Mouse (Mus musculus): Measurements from ENCODE around the gene Kif14. TPM values are rescaled to one million over a fixed set of nuclear protein-coding genes. Genes with fewer than 3 reads are reported as not detected.

Kif14 gene
- polyA plus RNA-seq (2017; shearing (Covaris generic)), result 1 to 10 TPM in 2 of 3 experiments, under 1 TPM in 1; 0.77 to 8.2 (median 3.9) TPM

DNA sequence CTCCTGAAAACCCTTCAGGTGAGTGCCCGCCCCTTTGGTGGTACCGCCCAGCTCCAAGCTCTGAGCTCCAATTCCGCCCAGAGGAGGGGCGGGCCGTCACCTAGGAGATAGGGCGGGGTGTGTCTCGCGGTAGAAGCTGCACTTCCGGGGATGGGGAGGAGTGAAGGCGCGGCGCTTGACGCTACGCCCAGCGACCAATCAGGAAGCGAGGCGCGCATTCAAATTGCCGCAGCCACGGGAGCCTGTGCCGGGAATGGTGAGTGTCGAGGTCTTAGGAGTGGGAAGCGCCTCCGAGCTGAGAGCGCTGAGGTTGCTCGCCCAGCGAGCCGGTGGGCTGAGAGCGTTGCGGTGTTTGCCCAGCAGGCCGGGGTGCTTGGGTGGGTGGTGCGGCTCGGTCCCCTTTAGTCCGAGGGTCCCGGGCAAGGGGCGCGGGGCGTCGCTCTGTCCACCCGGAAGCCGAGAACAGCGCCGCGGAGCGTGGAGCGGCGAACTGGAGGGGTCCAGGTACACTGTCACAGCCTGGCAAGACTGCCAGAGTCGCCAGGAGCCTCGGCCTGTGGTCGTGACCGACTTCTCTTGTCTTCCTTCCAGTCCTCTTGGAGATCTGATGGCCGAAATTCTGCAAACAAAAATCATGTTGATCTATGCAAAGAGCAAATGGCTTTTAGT lies at the start of gene Kif14:
TSS of gene Kif14 (plus strand) at position 201 of the 669 bp plus-strand sequence.
- ATAC-seq, result peak; percentile 100

DNA sequence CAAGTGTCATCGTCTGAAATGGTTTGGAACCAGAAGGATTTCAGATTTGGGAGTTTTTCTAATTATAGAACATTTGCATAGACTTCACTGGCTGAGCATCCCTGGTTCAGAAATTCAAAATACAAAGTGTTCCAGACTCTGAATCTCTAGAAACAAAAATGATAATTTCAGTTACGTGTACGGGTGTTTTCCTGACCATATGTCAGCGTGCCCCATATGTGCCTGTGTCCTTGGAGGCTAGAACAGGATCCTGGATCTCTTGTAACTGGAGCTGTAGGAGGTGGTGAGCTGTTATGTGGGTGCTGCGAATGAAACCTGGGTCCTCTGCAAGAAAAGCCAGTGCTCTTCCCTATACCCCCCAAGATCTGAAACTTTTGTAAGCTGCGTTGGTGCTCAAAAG lies 47.8 kb upstream of the Kif14 start:
- no peak for ATAC-seq

DNA sequence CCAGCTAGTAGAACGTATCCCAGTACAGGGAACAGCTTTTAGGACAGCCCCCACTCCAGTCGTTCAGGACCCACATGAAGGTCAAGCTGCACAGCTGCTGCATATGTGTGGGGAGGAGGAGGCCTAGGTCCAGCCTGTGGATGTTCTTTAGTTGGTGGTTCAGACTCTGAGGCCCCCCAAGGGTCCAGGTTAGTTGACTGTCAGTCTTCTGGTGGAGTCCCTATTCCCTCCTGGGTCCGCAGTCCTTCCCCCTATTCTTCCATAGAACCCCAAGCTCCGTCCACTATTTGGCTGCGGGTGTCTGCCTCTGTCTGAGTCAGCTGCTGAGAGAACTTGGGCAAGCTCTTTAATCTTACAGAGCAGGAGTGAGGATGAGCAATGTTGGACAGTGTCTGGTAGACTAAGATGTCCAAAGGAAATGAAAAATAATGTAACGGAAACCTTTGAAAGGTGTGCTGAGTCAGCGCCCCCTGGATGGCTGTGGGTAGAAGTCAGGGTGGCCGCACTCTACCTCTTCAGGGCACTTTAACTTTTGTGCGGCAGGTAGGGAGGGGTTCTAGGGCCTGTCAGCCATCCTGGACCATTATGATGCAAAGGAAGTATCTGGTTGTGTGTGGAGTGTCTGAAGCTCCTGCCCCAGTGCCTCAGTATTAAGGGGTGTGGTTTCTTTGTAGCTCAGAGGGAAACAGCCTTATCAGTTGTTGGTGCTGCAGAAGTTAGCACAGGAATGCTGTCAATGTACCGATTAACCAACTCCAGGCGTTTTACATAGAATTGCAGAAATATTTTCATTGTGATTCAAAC lies 38.8 kb upstream of the Kif14 start:
- no peak for ATAC-seq

DNA sequence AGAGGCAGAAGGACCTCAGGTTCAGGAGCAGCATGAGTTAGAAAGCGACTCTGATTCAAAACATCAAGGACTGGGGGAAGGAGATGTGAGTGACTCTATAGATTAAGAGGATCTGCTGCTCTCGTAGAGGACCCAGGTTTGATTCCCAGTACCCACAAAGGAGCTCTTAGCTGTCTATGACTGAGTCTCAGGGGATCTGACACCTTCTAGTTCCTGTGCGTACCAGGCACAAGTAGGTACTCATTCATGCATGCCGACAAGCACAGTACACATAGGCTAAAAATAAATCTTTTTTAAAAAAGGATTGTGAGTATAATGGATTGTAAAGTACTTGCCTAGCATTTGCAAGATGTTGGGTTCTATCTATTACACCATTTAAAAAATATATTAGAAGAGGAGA lies 37.2 kb upstream of the Kif14 start:
- no peak for ATAC-seq

DNA sequence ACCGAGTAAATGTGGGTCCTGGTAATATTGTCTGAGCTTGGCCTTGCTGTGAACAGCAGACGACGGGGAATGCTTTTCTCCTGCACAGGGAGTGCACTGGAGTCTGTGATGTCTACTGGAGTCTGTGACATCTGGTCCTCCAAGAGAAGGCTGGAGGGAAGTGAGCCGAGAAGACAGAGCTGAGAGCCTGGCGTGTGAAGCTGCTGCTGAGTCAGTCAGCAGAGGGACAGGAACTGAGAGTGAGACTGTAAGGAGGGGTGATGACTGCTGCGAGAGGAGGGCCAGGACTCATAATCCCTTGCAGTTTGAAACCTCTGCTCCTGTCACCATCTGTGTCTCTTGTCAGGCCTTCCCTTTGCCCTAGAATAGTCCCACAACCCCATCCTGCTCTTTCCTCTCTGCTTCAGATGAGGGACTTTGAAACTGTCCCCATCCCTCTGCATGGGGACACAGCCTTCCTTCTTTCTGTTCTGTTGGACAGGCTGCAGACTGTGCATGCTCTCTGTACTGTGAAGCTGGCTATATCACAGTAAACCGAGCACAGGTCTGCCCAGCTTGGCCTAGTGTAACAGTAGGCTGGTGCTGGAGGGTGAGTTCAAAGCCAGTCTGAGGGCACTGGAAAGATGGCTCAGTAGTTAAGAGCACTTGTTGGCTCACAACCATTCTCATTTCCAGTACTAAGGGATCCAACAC lies 35.9 kb upstream of the Kif14 start:
- ATAC-seq, result no peak

DNA sequence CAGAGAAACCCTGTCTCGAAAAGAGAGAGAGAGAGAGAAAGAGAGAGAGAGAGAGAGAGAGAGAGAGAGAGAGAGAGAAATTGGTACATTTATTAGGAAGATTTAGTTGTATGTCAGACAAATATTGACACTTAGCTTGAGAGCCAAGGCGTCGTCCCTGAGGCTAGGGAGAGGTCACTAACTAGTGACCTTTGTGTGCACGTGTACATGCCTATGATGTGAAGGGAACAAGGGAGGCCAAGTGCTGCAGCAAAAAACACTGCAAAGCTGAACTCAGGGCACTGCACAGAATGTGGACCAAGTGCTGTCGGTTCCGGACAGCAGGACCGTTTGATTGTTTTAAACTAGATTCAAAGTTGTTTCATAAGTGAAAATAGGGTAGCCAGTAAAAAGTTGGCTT lies 25.4 kb upstream of the Kif14 start:
- ATAC-seq, result no peak

DNA sequence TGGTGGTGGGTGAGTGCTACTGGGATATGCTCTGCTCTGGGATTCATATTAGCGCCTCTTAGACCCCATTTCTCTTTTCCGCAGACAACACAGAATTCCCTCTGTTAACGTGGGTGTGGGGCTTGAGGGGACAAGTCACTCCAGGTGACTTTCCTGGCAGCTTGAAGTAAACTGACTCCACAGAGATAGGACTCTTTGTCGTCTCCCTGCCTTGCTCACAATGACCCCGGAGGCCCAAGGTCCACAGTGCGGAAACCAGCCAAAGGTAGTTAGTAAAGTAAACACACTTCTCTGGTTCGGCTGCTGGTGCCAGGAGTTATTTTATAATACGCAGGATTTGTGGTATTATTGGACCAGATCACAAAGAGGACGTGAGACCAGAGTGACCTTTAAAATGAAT lies 23.3 kb upstream of the Kif14 start:
- ATAC-seq, result no peak

DNA sequence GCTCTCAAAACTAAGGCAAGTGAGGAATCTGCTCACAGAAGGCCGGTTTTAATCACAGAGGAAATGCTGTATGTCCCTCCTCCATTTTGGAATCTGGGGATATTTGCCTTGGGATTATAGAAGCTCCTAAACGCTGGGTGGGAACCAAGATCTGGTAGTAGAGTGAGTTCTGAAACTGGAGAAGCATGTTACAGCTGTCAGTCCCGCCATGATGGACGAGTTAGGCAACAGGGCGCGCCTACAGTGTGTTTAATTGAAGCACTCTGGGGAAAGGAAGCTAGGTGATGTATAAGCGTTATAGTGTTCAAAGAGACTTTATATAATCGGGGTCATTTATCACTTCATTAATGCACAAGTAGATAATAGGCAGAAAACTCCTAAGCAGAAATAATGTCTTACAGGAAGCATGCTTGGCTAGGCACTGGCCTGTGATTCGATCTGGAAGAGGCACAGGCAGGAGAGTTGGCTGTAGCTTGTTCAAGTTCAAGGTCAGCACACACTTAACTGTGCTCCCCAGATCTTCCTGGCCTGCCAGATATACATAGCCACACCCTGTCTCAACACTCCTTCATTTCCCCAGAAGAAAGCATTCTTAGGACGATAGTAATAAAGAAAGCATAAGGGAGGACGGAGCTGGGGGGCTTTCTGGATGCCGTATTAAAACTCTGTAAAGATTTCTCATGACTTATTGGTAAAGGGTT lies 21.4 kb upstream of the Kif14 start:
- no peak for ATAC-seq

DNA sequence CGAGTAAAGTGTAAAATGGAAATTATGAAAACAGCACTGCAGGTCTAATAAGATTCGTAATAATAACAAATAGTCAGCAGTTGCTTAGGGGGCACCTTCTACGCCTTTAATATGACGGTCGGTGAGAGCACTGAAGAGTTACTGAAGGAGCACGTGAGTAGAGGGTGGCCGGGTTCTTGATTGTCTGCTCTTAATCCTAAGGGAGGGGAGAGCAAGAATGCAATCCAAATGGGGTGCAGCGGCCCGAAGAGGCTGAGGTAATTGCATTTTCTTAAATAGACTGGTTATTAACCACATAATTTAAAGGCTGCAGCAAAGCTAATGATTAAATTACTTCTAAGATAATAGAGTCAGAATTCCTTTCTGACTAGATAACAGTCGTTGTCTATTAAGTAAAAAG lies 19.2 kb upstream of the Kif14 start:
- no peak for ATAC-seq

DNA sequence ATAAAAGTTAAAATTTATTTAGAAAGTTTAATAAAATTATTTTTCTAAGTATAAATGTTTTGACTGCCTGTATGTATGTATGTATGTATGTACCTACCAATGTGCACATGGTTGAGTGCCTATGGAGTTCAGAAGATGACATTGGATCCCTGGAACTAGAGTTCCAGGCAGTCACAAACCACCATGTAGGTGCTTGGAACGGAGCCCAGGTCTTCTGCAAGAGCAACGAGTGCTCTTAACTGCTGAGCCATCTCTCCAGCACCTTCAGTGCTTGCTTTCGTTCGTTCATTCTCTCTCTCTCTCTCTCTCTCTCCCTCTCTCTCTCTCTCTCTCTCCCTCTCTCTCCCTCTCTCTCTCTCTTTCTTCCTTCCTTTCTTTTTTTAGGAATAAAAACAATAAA lies 18.8 kb upstream of the Kif14 start:
- ATAC-seq, result no peak

DNA sequence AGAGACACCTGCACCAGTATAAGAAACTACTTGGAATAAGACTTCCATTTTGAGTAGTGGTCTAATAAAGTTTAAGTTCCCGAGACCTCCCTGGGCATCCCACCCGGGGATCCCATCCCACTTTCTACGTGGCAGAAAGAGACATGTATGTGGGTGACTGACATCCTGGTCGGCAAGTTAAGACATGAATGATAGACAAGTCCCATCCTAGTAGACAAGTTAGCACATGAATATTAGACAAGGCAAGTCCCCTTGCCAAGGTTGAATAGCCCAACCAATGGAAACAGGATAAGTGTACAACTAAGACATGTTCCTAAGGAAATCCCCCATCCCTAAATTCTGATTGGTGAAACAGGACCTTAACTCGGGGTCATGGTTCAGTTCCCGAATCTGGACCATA lies 16.6 kb upstream of the Kif14 start:
- no peak for ATAC-seq

DNA sequence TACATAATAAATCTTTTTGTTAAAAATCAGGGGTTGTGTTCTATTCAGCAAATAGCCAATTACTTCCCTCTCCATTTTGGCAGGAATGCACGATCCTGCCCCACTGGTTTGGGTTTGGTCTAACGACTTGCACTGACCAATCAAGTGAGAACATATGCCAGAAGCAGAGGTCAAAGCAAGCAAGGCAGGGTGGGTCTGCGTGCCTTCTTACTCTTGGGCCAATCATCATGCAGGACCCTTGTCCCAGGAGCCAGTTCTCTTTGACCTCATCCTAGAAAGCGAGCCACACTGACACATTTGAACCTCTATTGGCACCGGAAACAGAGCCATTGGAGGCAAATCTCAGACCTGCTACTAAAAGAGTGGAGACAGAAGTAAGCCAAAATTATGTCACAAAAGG lies 15.9 kb upstream of the Kif14 start:
- ATAC-seq, result no peak

DNA sequence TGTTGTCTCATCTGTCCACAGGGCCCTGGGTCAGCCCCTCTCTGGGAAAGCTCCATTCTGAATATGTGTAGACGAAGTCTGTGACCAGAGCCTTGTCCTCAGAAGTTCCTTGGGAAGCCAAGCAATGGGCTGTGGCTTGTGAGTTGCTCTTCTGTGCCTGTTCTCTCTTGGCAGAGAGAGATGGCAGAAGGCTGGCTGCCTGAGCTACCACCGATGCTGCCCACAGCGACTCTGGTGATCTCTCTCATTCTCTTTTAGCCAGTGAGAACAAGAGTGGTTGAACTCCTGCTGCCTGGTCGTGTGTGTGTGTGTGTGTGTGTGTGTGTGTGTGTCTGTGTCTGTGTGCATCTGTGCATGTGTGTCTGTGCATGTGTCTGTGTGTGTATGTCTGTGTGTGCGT lies 13.7 kb upstream of the Kif14 start:
- no peak for ATAC-seq

DNA sequence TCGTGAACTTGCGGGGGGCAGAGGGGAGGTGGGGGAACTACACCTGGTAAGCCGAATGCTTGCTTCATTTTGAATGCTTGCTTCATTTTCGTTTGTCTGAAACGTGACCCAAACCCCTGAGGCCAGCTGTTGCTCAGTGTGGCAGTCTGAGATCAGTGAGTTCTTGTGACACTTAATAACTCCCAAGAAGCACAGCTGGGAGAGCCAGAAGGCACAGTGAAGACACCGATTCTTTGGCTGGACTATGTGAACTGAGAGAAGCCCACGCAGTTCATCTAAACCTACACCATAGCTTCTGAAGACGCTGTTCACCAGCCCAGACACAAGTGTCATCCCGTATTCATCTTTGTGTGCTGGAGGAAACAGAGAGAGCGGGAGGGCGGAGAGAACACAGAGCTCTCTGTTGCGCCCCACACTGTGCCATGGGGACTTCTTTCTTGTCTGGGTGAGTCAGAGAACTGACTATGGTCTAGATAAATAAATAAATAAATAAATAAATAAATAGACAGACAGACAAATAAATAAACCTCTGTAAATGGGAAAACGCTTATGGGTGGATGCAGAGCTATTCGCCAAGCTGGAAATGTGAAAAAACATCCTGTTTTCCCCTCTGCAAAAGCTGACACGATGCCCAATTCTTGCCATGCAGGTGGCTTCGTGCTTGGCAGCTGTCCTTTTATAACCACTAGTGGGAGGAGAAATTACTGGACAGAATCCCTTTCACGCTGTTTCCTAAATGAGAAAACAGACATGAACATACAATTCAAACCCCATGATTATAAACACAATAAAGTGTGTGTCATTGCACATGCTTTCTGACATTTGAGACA lies 10.2 kb upstream of the Kif14 start:
- no peak for ATAC-seq

DNA sequence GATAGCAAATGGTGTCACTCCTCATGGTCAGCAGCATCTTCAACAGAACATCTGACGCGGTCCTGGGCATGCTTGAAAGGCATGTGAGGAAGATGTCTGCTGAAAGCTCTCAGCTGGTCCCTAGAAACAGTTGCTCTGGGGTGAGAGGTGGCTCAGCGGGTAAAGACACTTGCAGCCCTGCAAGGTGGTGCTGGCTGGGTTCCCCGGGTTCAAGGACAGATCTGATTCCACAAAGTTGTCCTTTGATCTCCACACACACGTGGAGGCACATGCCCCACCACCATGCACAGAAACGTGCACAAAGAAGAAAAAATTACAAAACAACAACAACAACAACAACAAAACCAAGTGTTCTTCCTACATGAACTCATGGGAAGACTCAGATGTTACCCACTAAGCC lies 9.4 kb upstream of the Kif14 start:
- no peak for ATAC-seq

DNA sequence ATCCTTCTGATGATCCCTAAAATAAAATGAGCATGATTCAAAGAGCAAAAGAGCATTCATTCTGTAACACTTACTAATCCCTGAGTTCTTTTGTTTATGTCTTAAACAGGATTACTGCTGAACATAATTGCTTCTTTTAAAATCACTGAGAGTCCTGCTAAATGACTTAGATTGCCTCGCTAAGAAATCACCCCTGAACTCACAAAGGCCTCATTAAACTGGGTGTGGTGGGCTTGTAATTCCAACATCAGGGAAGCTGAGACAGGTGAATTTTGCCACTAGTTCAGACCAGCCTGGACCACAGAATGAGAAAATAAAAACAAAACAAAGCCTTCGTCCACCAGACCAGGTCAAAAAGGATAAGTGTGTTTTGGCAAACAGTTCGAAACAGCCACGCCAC lies 8.7 kb upstream of the Kif14 start:
- ATAC-seq, result no peak

DNA sequence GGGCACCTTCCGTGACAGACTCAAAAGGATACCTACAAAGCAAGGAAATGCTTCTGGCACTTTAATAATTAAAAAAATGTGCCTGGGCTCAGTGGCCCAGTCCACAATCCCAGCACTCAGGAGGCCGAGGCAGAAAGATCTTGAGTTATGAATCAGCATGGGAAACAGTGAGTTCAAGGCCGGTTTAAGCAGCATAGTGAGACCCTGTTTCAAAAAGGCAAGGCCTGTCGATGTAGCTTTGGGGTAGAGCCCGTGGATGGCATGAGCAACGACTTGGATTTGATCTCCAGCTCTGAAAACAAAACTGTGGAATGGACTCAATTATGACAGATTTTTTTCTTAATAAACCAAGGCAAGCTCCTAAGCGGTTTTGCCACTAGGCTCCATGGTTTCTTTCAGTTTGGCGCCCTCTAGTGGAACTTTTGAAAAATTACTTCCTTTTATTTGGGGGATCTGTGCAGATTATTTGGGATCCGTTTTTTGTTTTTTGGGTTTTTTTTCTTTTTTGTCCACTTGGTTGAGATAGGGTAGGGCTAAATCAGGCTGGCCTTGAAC lies 7.4 kb upstream of the Kif14 start:
- no peak for ATAC-seq

DNA sequence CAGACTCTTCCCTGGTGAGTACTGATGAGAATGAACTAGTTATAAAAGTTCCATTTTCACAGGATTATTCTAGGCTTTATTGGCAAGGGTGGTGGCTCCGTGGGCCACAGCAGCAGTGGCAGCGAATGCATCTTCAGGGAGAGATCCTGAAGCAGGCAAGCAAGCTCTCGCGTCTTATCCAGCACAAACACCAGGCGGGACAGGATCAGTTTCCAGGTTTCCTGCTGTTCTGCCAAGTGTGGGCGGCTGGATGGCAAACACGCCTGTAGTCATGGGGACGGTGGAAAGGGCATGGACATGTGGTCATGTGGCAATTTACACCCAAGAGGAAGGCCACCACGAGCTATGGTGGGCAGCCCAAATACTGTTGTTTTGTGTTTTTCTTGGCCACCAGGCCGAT lies 3.7 kb upstream of the Kif14 start:
- ATAC-seq, result no peak

DNA sequence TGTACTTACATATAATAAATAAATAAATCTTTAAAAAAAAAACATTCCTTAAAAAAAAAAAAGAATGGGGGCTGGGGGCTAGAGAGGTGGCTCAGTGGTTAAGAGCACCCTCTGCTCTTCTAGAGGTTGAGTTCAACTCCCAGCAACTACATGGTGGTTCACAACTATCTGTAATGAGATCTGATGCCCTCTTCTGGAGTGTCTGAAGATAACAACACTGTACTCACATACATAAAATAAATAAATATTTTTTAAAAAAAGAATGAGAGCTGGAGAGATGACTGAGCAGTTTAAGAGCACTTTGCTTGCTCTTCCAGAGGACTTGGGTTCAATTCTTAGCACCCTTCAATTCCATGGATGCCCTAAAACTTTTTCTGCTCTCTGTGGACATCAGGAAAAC lies 975 bp upstream of the Kif14 start:
- ATAC-seq, result no peak

DNA sequence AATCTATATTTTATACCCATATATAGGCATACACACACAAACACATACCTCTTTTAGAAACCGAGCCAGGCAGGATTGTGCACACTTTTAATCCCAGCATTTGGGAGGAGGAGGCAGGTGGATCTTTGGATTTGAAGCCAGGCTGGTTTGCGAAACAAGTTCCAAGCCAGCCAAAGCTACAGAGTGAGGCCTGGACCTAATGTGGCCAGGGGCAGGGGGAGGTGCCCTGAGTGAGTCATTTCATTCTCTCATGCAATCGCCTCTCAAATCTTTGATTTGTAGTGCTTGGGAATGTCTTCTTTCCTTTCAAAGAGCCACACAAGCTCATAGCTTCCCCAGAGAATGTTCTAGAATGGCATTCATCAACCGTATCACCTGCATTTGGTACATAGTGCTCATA lies 3.3 kb downstream of the Kif14 start:
- ATAC-seq, result no peak

DNA sequence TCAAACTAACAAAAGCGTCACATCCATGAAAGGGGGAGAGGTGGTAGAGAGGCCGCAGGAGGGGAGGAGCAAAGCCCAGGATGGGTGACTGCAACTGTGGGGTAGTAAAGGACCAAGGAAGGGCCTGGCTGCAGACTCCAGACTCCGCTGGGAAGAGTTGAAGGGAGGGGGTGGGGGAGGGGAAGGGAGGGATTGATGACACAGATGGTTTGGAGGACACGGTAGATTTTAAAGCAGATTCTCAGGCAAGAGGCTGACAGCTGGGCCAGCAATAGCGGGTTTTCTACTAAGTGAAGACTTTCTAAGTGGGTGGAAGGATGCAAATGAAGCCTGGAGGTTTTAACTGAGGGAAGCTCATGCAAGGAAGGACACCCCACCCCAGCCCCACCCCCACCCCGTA lies 4.3 kb downstream of the Kif14 start:
- no peak for ATAC-seq

DNA sequence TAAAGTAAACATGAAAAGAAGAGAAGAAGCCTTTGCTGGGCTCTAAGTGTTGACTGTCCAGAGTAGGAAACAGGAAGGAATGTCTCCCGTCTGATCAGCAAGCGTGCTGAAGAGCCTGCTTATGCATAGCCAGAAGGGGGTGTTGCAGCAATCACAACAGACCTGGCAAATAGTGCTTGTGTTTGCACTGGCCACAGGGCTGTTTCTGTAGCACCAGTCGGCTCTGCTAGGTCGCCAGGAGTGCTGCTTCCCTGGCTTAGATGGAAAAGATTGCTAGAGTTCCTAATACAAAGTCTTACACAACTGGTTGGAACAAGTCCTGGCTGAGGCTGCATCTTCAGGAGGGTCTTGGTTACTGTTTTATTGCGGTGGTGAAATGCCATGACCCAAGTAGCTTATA lies 25.5 kb downstream of the Kif14 start:
- no peak for ATAC-seq
